Mouse (Mus musculus) stomach, embryonic 16.5 days (tissue): ENCODE data around the gene Slc25a35. TPM values are rescaled to one million over a fixed set of nuclear protein-coding genes. Genes with fewer than 3 reads are reported as not detected.

Experiments used
- ATAC-seq: fragments of 200-750 bp; cut with Nextera tagmentation; 2 replicates; pipeline ENCODE4 v1.8.0; 2017; ENCODE audit warnings: moderate number of reproducible peaks, moderate TSS enrichment; ENCODE audit not compliant: insufficient read depth, low FRiP score
- H3K27ac ChIP-seq: fragments of 300-500 bp; sonication (generic); 2 replicates; pipeline ENCODE4 v1.5.1; 2014; ENCODE audit warnings: low read length
- H3K27me3 ChIP-seq: fragments of 300-500 bp; sonication (generic); 2 replicates; pipeline ENCODE4 v1.6.1; 2014; ENCODE audit warnings: low read length, control low read depth, mixed read lengths; ENCODE audit not compliant: control insufficient read depth, insufficient read depth
- H3K36me3 ChIP-seq: fragments of 300-500 bp; sonication (generic); 2 replicates; pipeline ENCODE4 v1.6.1; 2014; ENCODE audit warnings: low read length; ENCODE audit not compliant: control insufficient read depth, insufficient read depth
- H3K4me1 ChIP-seq: fragments of 300-500 bp; sonication (generic); 2 replicates; pipeline ENCODE4 v1.6.1; 2014; ENCODE audit warnings: low read length, control low read depth, mixed read lengths; ENCODE audit not compliant: control insufficient read depth, insufficient read depth
- H3K4me2 ChIP-seq: fragments of 300-500 bp; sonication (generic); 2 replicates; pipeline ENCODE4 v1.6.1; 2014; ENCODE audit warnings: low read depth, low read length, mixed read lengths
- H3K4me3 ChIP-seq: fragments of 300-500 bp; sonication (generic); replicated peaks from 2 replicates; pipeline ENCODE4 v1.5.1; 2014; ENCODE audit warnings: mild to moderate bottlenecking, low read length
- H3K9ac ChIP-seq: fragments of 300-500 bp; sonication (generic); 2 replicates; pipeline ENCODE4 v1.6.1; 2014; ENCODE audit warnings: low read length
- H3K9me3 ChIP-seq: fragments of 300-500 bp; sonication (generic); replicated peaks from 2 replicates; pipeline ENCODE4 v1.6.1; 2016; ENCODE audit warnings: low read length, control low read depth; ENCODE audit not compliant: control insufficient read depth
- microRNA-seq: library from miRNA; unstranded; fragments of <30 nt; microRNA quantifications from one replicate; pipeline ENCODE4, GENCODE M21; 2016
- polyA plus RNA-seq: library from polyadenylated mRNA; unstranded; fragments of >200 nt; fragmentation: Nextera tagmentation; extraction: Ambion mirVana; gene quantifications from 2 replicates; pipeline ENCODE4 v1.2.1, GENCODE M21; 2015

Gene Slc25a35
- polyA plus RNA-seq, 1 experiment from 2014 or later: 5.2 TPM

- H3K9me3 ChIP-seq: no peaks in the 10 kb centered on the region
- H3K4me2 ChIP-seq: no peak overlapping the region
- H3K36me3 ChIP-seq: peaks cover 14% of the 10 kb centered on the region; the same call in 1 of the 2 replicates
- H3K4me1 ChIP-seq: peaks cover 12% of the 10 kb centered on the region
- H3K27me3 ChIP-seq: no peaks in the 10 kb centered on the region
- H3K4me3 ChIP-seq: no peak overlapping the region
- no peak overlapping the region for H3K9ac ChIP-seq
- ATAC-seq: no peak
- no peak overlapping the region for H3K27ac ChIP-seq
Observed at GRCm38 (mm10) chr11:69020691-69021090, 52.8 kb downstream of the Slc25a35 start.

Small RNA genes within 50 kb of the gene (microRNA-seq; reads per million reads assigned to microRNA genes)
- gene Mir3062: 4.0 reads per million, percentile 22 among the genes with 10 or more reads in this experiment

Other genes with a start within 250 kb of the Slc25a35 start
- 82.4 and 83.5 TPM in 2 replicates for gene Ndel1, start 96.3 kb upstream of the Slc25a35 start, polyA plus RNA-seq
- 1.7 and 2.9 TPM in 2 replicates for gene Rnf222, start 79.6 kb upstream of the Slc25a35 start, polyA plus RNA-seq
- gene Rpl26, start 66.5 kb upstream of the Slc25a35 start, polyA plus RNA-seq: 885 and 932 TPM in 2 replicates
- 0.30 TPM in 1 of 2 replicates, not detected in the other for gene Odf4, start 41.0 kb upstream of the Slc25a35 start, polyA plus RNA-seq
- 9.6 and 10.3 TPM in 2 replicates for gene Arhgef15, start 10.7 kb upstream of the Slc25a35 start, polyA plus RNA-seq
- gene Rangrf, start 7.1 kb downstream of the Slc25a35 start, polyA plus RNA-seq: 46.7 and 57.6 TPM in 2 replicates
- gene Pfas, start 40.3 kb downstream of the Slc25a35 start, polyA plus RNA-seq: 24.1 and 25.2 TPM in 2 replicates
- gene Ctc1, start 47.8 kb downstream of the Slc25a35 start, polyA plus RNA-seq: 34.5 and 43.9 TPM in 2 replicates
- 120 and 134 TPM in 2 replicates for gene Aurkb, start 77.5 kb downstream of the Slc25a35 start, polyA plus RNA-seq
- gene Borcs6, start 91.6 kb downstream of the Slc25a35 start, polyA plus RNA-seq: 7.2 and 7.8 TPM in 2 replicates
- gene Tmem107, start 102.7 kb downstream of the Slc25a35 start, polyA plus RNA-seq: 58.2 and 62.1 TPM in 2 replicates
- 79.9 and 88.5 TPM in 2 replicates for gene Vamp2, start 120.4 kb downstream of the Slc25a35 start, polyA plus RNA-seq
- gene Per1, start 127.1 kb downstream of the Slc25a35 start, polyA plus RNA-seq: 21.8 and 22.3 TPM in 2 replicates
- 0.40 and 0.69 TPM in 2 replicates for gene Hes7, start 152.3 kb downstream of the Slc25a35 start, polyA plus RNA-seq
- 0.27 and 0.61 TPM in 2 replicates for gene 9130213A22Rik, start 154.5 kb downstream of the Slc25a35 start, polyA plus RNA-seq
- 2.0 and 5.4 TPM in 2 replicates for gene Aloxe3, start 157.8 kb downstream of the Slc25a35 start, polyA plus RNA-seq
- gene Alox12b, start 188.9 kb downstream of the Slc25a35 start, polyA plus RNA-seq: 42.2 and 90.0 TPM in 2 replicates
- gene Alox8, start 229.7 kb downstream of the Slc25a35 start, polyA plus RNA-seq: 0.35 and 0.42 TPM in 2 replicates